Mouse (Mus musculus) liver, embryonic 13.5 days (tissue): ENCODE measurements around the gene Acp5. TPM values are rescaled to one million over a fixed set of nuclear protein-coding genes. Genes with fewer than 3 reads are reported as not detected.

Experiments
- ATAC-seq: fragments of 200-750 bp; cut with Nextera tagmentation; 2 replicates; pipeline ENCODE4 v1.8.0; 2017; ENCODE audit warnings: low read depth, mild to moderate bottlenecking, moderate number of reproducible peaks, moderate library complexity
- DNase-seq: peaks from one replicate; pipeline ENCODE4 v3.0.0; 2022
- H3K27ac ChIP-seq: fragments of 300-500 bp; sonication (generic); 2 replicates; pipeline ENCODE4 v1.5.1; 2015; ENCODE audit warnings: moderate library complexity, mild to moderate bottlenecking, inconsistent platforms
- H3K27me3 ChIP-seq: fragments of 300-500 bp; sonication (generic); 2 replicates; pipeline ENCODE4 v1.6.1; 2015; ENCODE audit warnings: mild to moderate bottlenecking, inconsistent platforms
- H3K36me3 ChIP-seq: fragments of 300-500 bp; sonication (generic); 2 replicates; pipeline ENCODE4 v1.6.1; 2015; ENCODE audit warnings: mild to moderate bottlenecking, inconsistent platforms
- H3K4me1 ChIP-seq: fragments of 300-500 bp; sonication (generic); replicated peaks from 2 replicates; pipeline ENCODE4 v1.6.1; 2015; ENCODE audit warnings: inconsistent platforms
- H3K4me2 ChIP-seq: fragments of 300-500 bp; sonication (generic); 2 replicates; pipeline ENCODE4 v1.6.1; 2015; ENCODE audit warnings: inconsistent platforms, mild to moderate bottlenecking, moderate library complexity
- H3K4me3 ChIP-seq: fragments of 300-500 bp; sonication (generic); replicated peaks from 2 replicates; pipeline ENCODE4 v1.5.1; 2015; ENCODE audit warnings: mild to moderate bottlenecking, inconsistent platforms
- H3K9ac ChIP-seq: fragments of 300-500 bp; sonication (generic); 2 replicates; pipeline ENCODE4 v1.6.1; 2015; ENCODE audit warnings: mild to moderate bottlenecking, inconsistent platforms
- H3K9me3 ChIP-seq: fragments of 300-500 bp; sonication (generic); replicated peaks from 2 replicates; pipeline ENCODE4 v1.6.1; 2016; ENCODE audit warnings: inconsistent platforms
- WGBS: fragments of 180-500 bp; shearing (Covaris S2); methylation state at CpG from one replicate; pipeline ENCODE4 v1.1.7; 2015; ENCODE audit not compliant: insufficient replicate concordance; 5-methylcytosine and 5-hydroxymethylcytosine counted together
- polyA plus RNA-seq: library from polyadenylated mRNA; unstranded; fragments of >200 nt; fragmentation: Nextera tagmentation; extraction: Ambion mirVana; gene quantifications from 2 replicates; pipeline ENCODE4 v1.2.1, GENCODE M21; 2015

Acp5 gene
- polyA plus RNA-seq, 1 experiment from 2014 or later = 184 TPM

- H3K27ac ChIP-seq = no peak overlapping the region
- no peak for DNase-seq
- H3K4me2 ChIP-seq = no peak overlapping the region
- peaks cover 1% of the 10 kb centered on the region; the same call in 1 of the 2 replicates for H3K36me3 ChIP-seq
- H3K9ac ChIP-seq = no peak overlapping the region
- no peaks in the 10 kb centered on the region for H3K27me3 ChIP-seq
- no peaks in the 10 kb centered on the region for H3K9me3 ChIP-seq
- 25% methylated on average over 2 of the region's 2 CpGs for WGBS
- ATAC-seq = no peak
- no peak overlapping the region for H3K4me3 ChIP-seq
- peaks cover 48% of the 10 kb centered on the region for H3K4me1 ChIP-seq
These were observed 3.0 kb upstream of the Acp5 start for GRCm38 (mm10) chr9:22138480-22138879.

GRCm38 (mm10) chr9:22136765-22137547, 1.4 kb upstream of the Acp5 start:
- Histone ChIP-seq H3K4me2 (peak overlapping the region; percentile 99), H3K27ac (peak overlapping the region; percentile 96), H3K4me1 (peaks cover 63% of the 10 kb centered on the region), H3K4me3 (peak overlapping the region; percentile 75), H3K9ac (peak overlapping the region; percentile 91), H3K36me3 (peaks cover 6% of the 10 kb centered on the region; the same call in 1 of the 2 replicates), H3K27me3 (no peaks in the 10 kb centered on the region), H3K9me3 (no peaks in the 10 kb centered on the region)
- 25% methylated on average over 23 of the region's 23 CpGs for WGBS
- ATAC-seq = peak; percentile 30
- peak; percentile 54 for DNase-seq

- no peaks in the 10 kb centered on the region for H3K27me3 ChIP-seq
- DNase-seq = no peak
- peak overlapping the region; percentile 91 for H3K9ac ChIP-seq
- H3K27ac ChIP-seq = peak overlapping the region; percentile 96
- peak overlapping the region; percentile 75 for H3K4me3 ChIP-seq
- ATAC-seq = peak; percentile 59
- WGBS = 37% methylated on average over 9 of the region's 9 CpGs
- no peaks in the 10 kb centered on the region for H3K9me3 ChIP-seq
- peaks cover 81% of the 10 kb centered on the region for H3K4me1 ChIP-seq
- peaks cover 24% of the 10 kb centered on the region for H3K36me3 ChIP-seq
- H3K4me2 ChIP-seq = peak overlapping the region; percentile 99
These were observed 395 bp downstream of the Acp5 start for GRCm38 (mm10) chr9:22134988-22135643.

GRCm38 (mm10) chr9:22134246-22134890, 1.1 kb downstream of the Acp5 start:
- no peak for DNase-seq
- ATAC-seq = no peak
- H3K9ac ChIP-seq = peak overlapping the region; percentile 91
- H3K36me3 ChIP-seq = peaks cover 32% of the 10 kb centered on the region
- H3K4me2 ChIP-seq = peak overlapping the region; percentile 99
- peaks cover 89% of the 10 kb centered on the region for H3K4me1 ChIP-seq
- peak overlapping the region; percentile 96 for H3K27ac ChIP-seq
- no peaks in the 10 kb centered on the region for H3K27me3 ChIP-seq
- peak overlapping the region; percentile 75 for H3K4me3 ChIP-seq
- no peaks in the 10 kb centered on the region for H3K9me3 ChIP-seq
- WGBS = 46% methylated on average over 7 of the region's 7 CpGs

GRCm38 (mm10) chr9:22132220-22132619, 3.3 kb downstream of the Acp5 start:
- Histone ChIP-seq H3K9ac (peak overlapping the region; percentile 91), H3K36me3 (peaks cover 53% of the 10 kb centered on the region), H3K9me3 (no peaks in the 10 kb centered on the region), H3K27ac (peak overlapping the region; percentile 96), H3K4me3 (peak overlapping the region; percentile 75), H3K4me1 (peaks cover 86% of the 10 kb centered on the region), H3K27me3 (no peaks in the 10 kb centered on the region), H3K4me2 (peak overlapping the region; percentile 99)
- no peak for ATAC-seq
- WGBS = 51% methylated on average over 11 of the region's 11 CpGs
- no peak for DNase-seq

- peak overlapping the region; percentile 96 for H3K27ac ChIP-seq
- peaks cover 84% of the 10 kb centered on the region for H3K4me1 ChIP-seq
- peaks cover 61% of the 10 kb centered on the region for H3K36me3 ChIP-seq
- peak overlapping the region; percentile 99 for H3K4me2 ChIP-seq
- DNase-seq (peak; percentile 57), ATAC-seq (peak; percentile 62)
- H3K9me3 ChIP-seq = no peaks in the 10 kb centered on the region
- H3K9ac ChIP-seq = peak overlapping the region; percentile 91
- under 1% methylated on average over 35 of the region's 35 CpGs for WGBS
- H3K27me3 ChIP-seq = no peaks in the 10 kb centered on the region
- H3K4me3 ChIP-seq = peak overlapping the region; percentile 75
These were observed 4.1 kb downstream of the Acp5 start for GRCm38 (mm10) chr9:22131226-22131981.

GRCm38 (mm10) chr9:22125246-22126027, 10.1 kb downstream of the Acp5 start:
- Histone ChIP-seq H3K27ac (peak overlapping the region; percentile 59), H3K9me3 (no peaks in the 10 kb centered on the region), H3K4me1 (peaks cover 83% of the 10 kb centered on the region), H3K27me3 (no peaks in the 10 kb centered on the region), H3K4me3 (no peak overlapping the region), H3K36me3 (peaks cover 53% of the 10 kb centered on the region), H3K9ac (no peak overlapping the region), H3K4me2 (no peak overlapping the region)
- no peak for ATAC-seq
- 79% methylated on average over 15 of the region's 15 CpGs for WGBS
- no peak for DNase-seq

GRCm38 (mm10) chr9:22124169-22124568, 11.3 kb downstream of the Acp5 start:
- DNase-seq (no peak), ATAC-seq (no peak)
- H3K4me1 ChIP-seq = peaks cover 81% of the 10 kb centered on the region
- no peaks in the 10 kb centered on the region for H3K9me3 ChIP-seq
- no peak overlapping the region for H3K4me2 ChIP-seq
- peak overlapping the region; percentile 70 for H3K27ac ChIP-seq
- no peaks in the 10 kb centered on the region for H3K27me3 ChIP-seq
- H3K9ac ChIP-seq = no peak overlapping the region
- H3K36me3 ChIP-seq = peaks cover 40% of the 10 kb centered on the region
- WGBS = 79% methylated on average over 3 of the region's 3 CpGs
- no peak overlapping the region for H3K4me3 ChIP-seq

- WGBS = 72% methylated on average over 7 of the region's 7 CpGs
- H3K4me2 ChIP-seq = no peak overlapping the region
- no peaks in the 10 kb centered on the region for H3K9me3 ChIP-seq
- ATAC-seq (peak; percentile 39), DNase-seq (no peak)
- H3K27me3 ChIP-seq = no peaks in the 10 kb centered on the region
- peak overlapping the region; percentile 30; the same call in 1 of the 2 replicates for H3K9ac ChIP-seq
- peaks cover 30% of the 10 kb centered on the region for H3K36me3 ChIP-seq
- H3K27ac ChIP-seq = peak overlapping the region; percentile 87
- H3K4me1 ChIP-seq = peaks cover 85% of the 10 kb centered on the region
- no peak overlapping the region for H3K4me3 ChIP-seq
These were observed 12.4 kb downstream of the Acp5 start for GRCm38 (mm10) chr9:22123069-22123609.

GRCm38 (mm10) chr9:22122005-22122404, 13.5 kb downstream of the Acp5 start:
- H3K4me3 ChIP-seq = no peak overlapping the region
- WGBS = 71% methylated on average over 3 of the region's 3 CpGs
- ATAC-seq = no peak
- no peaks in the 10 kb centered on the region for H3K27me3 ChIP-seq
- peak overlapping the region; percentile 35; the same call in 1 of the 2 replicates for H3K4me2 ChIP-seq
- peak overlapping the region; percentile 37 for H3K9ac ChIP-seq
- H3K27ac ChIP-seq = peak overlapping the region; percentile 87
- H3K4me1 ChIP-seq = peaks cover 89% of the 10 kb centered on the region
- peaks cover 19% of the 10 kb centered on the region for H3K36me3 ChIP-seq
- no peak for DNase-seq
- no peaks in the 10 kb centered on the region for H3K9me3 ChIP-seq
